Mouse (Mus musculus): ENCODE measurements around the gene Hsph1. TPM values are rescaled to one million over a fixed set of nuclear protein-coding genes. Genes with fewer than 3 reads are reported as not detected.

The Hsph1 gene
- polyA plus RNA-seq, 1 experiment from 2014 or later, result 24.5 TPM

DNA sequence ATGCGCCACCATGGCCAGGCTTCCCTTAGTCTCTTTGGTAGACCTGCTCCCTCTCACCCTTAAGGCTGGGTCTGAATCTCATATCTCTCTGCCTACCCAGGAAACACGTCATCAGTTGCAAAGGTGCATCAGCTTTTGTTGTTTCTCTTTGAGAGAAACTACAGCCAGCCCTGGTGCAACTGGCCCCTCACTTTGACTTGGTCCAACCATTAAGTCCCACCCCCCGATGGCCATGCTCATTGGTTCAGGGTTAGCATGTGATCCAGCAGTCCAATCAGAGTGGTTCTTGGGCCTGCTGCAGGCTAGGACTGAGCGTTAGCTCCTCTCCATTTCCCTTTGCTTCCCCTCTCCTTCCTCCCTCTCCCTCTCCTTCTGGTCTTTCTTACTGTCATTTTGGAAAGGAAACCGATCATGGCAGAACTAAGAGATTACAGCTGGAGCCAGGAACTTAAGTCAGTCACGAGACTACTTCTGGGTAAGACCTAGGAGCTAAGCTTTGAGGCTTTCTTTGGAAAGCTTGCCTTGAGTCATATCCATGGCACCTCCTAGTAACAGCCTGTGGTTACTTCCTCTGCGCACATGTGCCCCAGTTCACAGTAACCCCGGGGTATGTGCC is 5.2 kb upstream of the Hsph1 start:
- Histone ChIP-seq H3K27me3 (no peaks in the 10 kb centered on the region), H3K36me3 (replicated peaks) (no peaks in the 10 kb centered on the region), H3K4me2 (no peak overlapping the region; the same call in 1 of the 2 replicates), H3K9me3 (replicated peaks) (no peaks in the 10 kb centered on the region), H3K4me3 (replicated peaks) (no peak overlapping the region), H3K4me1 (replicated peaks) (peaks cover 28% of the 10 kb centered on the region), H3K27ac (replicated peaks) (no peak overlapping the region), H3K9ac (no peak overlapping the region)
- WGBS (ENCODE audit: insufficient replicate concordance), result 66% methylated on average over 8 of the region's 8 CpGs
- peak; percentile 35; the same call in 1 of the 2 replicates for ATAC-seq (ENCODE audit: insufficient read depth)

DNA sequence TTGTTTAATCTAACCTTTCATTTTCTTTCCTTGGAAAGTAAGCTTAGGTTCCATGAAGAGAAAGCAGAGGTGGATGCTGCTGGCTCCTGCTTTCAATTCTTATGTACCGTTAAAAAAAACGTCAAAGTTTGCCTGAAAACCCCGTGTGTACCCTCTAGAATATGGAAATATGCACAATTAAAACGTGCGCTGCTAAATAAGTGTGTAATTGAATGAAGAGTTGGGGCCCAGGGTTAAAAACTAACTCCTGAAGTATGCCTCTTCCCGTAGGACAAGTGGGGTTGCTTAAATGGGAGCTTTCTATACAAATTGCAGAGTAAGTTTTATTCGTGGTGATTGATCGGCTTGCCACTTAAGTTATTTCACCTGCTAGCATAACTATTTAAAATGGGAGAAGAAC is 1.1 kb upstream of the Hsph1 start:
- no peaks in the 10 kb centered on the region for H3K9me3 ChIP-seq (replicated peaks)
- H3K4me3 ChIP-seq (replicated peaks), result peak overlapping the region; percentile 77
- WGBS (ENCODE audit: insufficient replicate concordance), result 57% methylated on average over 8 of the region's 8 CpGs
- no peak overlapping the region for H3K9ac ChIP-seq
- no peak overlapping the region for H3K27ac ChIP-seq (replicated peaks)
- no peaks in the 10 kb centered on the region for H3K27me3 ChIP-seq
- H3K4me1 ChIP-seq (replicated peaks), result peaks cover 39% of the 10 kb centered on the region
- ATAC-seq (ENCODE audit: insufficient read depth), result no peak
- peaks cover 10% of the 10 kb centered on the region for H3K36me3 ChIP-seq (replicated peaks)
- H3K4me2 ChIP-seq, result peak overlapping the region; percentile 98

DNA sequence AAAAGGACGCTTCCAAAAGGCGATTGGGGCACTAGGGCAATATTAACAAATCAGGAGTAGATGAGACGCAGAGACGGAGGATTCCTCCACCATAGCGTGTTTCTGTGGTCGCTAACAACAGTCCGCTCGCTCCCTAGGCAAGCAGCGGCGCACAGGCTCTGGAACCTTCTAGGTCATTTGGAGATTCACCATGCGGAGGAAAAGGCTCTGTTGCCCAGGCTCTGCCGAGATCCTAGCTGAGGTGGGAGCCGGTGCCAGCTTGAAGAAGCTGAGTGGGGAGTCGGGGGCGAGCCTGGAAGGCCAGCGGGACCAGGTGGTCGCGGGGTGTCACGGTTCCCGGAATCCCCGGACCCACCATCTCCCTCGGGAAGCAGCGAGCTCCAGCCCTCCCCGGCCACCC is 620 bp downstream of the Hsph1 start:
- no peak for ATAC-seq (ENCODE audit: insufficient read depth)
- H3K27ac ChIP-seq (replicated peaks), result peak overlapping the region; percentile 84
- H3K36me3 ChIP-seq (replicated peaks), result peaks cover 27% of the 10 kb centered on the region
- H3K9ac ChIP-seq, result peak overlapping the region; percentile 81
- under 1% methylated on average over 24 of the region's 24 CpGs for WGBS (ENCODE audit: insufficient replicate concordance)
- no peaks in the 10 kb centered on the region for H3K27me3 ChIP-seq
- peak overlapping the region; percentile 98 for H3K4me2 ChIP-seq
- H3K9me3 ChIP-seq (replicated peaks), result no peaks in the 10 kb centered on the region
- H3K4me1 ChIP-seq (replicated peaks), result peaks cover 30% of the 10 kb centered on the region
- peak overlapping the region; percentile 77 for H3K4me3 ChIP-seq (replicated peaks)

DNA sequence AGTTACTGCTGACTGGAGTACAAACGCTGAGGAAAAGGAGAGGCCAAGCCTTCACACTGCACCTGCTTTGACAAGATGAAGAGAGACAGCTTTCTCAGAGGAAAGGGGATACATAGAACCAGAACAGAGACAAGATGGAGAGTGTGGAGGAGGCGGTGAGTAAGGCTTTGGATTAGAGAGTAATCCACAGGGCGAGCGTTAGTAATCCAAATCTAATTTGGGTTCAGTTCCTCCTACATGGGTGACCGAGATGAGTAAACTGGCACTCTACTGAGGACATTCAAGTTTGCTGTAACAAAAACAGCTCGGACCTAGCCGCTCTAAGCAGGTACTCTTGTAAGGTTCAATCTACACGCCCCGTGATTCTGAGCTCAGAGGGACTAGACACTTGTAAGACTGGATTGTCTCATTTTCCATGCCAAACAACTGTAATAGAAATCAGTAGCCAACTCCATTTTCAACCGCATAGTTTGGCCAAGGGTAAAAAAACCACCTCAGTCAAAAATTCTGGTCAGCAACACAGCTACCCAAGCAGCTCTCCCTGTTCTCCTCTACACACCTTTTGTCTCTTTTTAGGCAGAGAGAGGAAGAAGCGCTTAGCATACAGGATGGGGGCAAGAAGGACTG is 1.7 kb downstream of the Hsph1 start:
- WGBS (ENCODE audit: insufficient replicate concordance), result 57% methylated on average over 11 of the region's 11 CpGs
- no peak overlapping the region for H3K27ac ChIP-seq (replicated peaks)

DNA sequence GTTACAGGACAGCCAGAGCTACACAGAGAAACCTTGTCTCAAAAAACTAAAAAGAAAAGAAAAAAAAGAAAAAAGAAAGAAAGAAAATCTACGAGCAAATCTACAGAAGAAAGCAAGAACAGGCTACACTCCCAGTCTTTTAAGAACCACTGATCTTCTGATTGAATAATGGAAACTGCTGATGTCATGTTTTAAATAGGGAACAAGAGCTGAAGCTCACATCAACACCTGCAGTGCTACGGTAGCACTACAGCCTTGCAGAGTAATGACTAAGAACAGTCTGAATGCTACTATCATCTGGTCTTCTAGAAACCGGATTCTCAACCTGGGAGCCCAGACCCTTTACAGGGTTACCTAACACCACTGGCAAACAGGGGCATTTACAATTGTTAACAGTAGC is 10.6 kb downstream of the Hsph1 start:
- no peaks in the 10 kb centered on the region for H3K9me3 ChIP-seq (replicated peaks)
- no peak overlapping the region; the same call in 1 of the 2 replicates for H3K27ac ChIP-seq (replicated peaks)
- peaks cover 19% of the 10 kb centered on the region for H3K4me1 ChIP-seq (replicated peaks)
- H3K36me3 ChIP-seq (replicated peaks), result peaks cover 91% of the 10 kb centered on the region
- H3K9ac ChIP-seq, result no peak overlapping the region
- no peak overlapping the region for H3K4me3 ChIP-seq (replicated peaks)
- no peaks in the 10 kb centered on the region for H3K27me3 ChIP-seq
- no peak for ATAC-seq (ENCODE audit: insufficient read depth)
- WGBS (ENCODE audit: insufficient replicate concordance), result 80% methylated on average over 3 of the region's 3 CpGs
- H3K4me2 ChIP-seq, result no peak overlapping the region

More for the DNA sequence above, 1.7 kb downstream of the Hsph1 start:
- Histone ChIP-seq H3K4me2 (peak overlapping the region; percentile 98), H3K9ac (peak overlapping the region; percentile 81), H3K36me3 (replicated peaks) (peaks cover 36% of the 10 kb centered on the region), H3K4me3 (replicated peaks) (peak overlapping the region; percentile 77), H3K4me1 (replicated peaks) (peaks cover 30% of the 10 kb centered on the region), H3K9me3 (replicated peaks) (no peaks in the 10 kb centered on the region), H3K27me3 (no peaks in the 10 kb centered on the region)
- ATAC-seq (ENCODE audit: insufficient read depth), result no peak

DNA sequence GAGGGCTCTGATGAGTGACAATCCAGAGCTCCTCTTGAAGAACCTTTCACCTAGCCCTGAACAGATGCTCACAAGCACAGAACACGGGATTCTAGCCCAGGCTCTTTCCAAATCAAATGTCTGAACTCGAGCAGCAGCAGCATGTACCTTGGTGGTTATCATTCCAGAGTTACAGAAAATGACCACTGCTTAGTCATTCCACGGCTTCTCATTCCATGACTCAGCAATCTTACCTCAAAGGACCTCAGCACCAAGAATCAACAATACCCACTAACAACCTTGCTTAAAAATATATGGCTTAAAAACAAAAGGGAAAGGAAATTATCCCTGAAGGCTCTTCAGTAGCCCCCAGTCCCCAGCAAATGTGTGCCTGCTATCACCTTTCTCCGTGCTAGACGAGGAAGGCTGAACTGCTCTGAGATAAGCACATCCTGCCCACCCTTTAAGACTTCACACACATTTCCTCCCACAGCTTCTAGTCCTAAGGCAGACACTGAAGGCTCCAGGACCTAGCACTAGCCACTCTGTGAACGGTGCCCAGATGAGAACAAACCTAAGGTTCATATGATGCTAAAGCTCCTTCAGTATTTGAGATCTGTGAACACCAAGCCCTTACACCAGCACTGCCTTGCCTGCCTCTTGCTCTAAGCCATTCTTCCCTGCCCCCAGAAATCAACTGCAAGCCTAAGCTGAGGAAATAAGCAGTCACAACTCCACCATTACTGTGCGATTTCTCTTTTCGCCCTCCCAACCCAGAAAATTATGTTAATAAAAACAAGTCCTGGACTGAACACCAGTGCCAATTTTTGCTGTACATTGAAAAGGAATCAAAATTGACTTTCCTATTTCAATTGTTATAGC is 12.1 kb downstream of the Hsph1 start:
- peak overlapping the region; percentile 51 for H3K4me2 ChIP-seq
- ATAC-seq (ENCODE audit: insufficient read depth), result peak; percentile 89
- peak overlapping the region; percentile 89 for H3K27ac ChIP-seq (replicated peaks)
- no peaks in the 10 kb centered on the region for H3K27me3 ChIP-seq
- H3K4me3 ChIP-seq (replicated peaks), result no peak overlapping the region; the same call in 1 of the 2 replicates
- WGBS (ENCODE audit: insufficient replicate concordance), result 32% methylated on average over 8 of the region's 8 CpGs
- peak overlapping the region; percentile 34 for H3K9ac ChIP-seq
- no peaks in the 10 kb centered on the region for H3K9me3 ChIP-seq (replicated peaks)
- peaks cover 19% of the 10 kb centered on the region for H3K4me1 ChIP-seq (replicated peaks)
- peaks cover 92% of the 10 kb centered on the region for H3K36me3 ChIP-seq (replicated peaks)

DNA sequence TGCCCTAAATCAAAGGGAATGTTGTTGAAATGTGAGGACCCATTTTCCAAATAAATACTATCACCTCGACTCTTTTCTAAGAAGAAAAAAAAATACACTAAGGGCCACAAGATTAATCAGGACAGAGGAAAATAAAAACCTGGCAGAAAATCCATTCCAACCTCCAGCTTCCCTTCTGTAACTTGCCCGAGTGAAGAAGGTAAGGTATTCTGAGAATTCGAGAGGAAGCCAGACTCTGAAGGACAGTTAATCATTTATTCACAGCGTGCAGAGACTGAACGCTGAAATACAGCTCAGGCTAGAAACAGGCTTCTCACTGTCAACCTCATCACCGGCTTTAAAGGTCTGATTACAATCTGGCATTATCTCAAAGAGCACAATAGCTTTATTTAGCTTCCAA is 13.5 kb downstream of the Hsph1 start:
- no peaks in the 10 kb centered on the region for H3K9me3 ChIP-seq (replicated peaks)
- H3K27ac ChIP-seq (replicated peaks), result no peak overlapping the region; the same call in 1 of the 2 replicates
- H3K4me3 ChIP-seq (replicated peaks), result no peak overlapping the region
- no peak overlapping the region for H3K4me2 ChIP-seq
- peaks cover 94% of the 10 kb centered on the region for H3K36me3 ChIP-seq (replicated peaks)
- H3K27me3 ChIP-seq, result no peaks in the 10 kb centered on the region
- ATAC-seq (ENCODE audit: insufficient read depth), result no peak
- H3K9ac ChIP-seq, result no peak overlapping the region
- H3K4me1 ChIP-seq (replicated peaks), result peaks cover 19% of the 10 kb centered on the region
- 55% methylated on average over 6 of the region's 6 CpGs for WGBS (ENCODE audit: insufficient replicate concordance)

DNA sequence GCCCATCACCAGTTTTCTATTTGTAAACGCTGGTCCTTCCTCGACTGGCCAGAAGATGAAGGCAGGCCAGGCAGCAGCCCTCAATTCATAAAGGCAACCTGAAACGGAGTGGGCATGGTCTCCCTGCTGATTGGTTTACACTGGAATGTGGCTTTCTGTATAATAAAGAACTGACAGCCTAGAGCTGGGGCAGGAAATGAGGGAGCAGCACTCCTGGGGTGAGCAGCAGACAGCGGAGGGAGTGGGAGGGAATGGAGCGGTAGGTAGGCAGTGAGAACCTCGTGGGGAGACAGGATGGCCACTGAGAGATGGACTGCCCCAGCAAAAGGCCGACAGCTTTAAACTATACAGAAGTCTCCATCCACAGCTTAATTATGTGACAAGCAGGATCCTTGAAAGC is 14.0 kb downstream of the Hsph1 start:
- 79% methylated on average over 7 of the region's 7 CpGs for WGBS (ENCODE audit: insufficient replicate concordance)
- ATAC-seq (ENCODE audit: insufficient read depth), result no peak
- no peak overlapping the region for H3K4me3 ChIP-seq (replicated peaks)
- peaks cover 19% of the 10 kb centered on the region for H3K4me1 ChIP-seq (replicated peaks)
- H3K27ac ChIP-seq (replicated peaks), result no peak overlapping the region
- H3K36me3 ChIP-seq (replicated peaks), result peaks cover 94% of the 10 kb centered on the region
- no peaks in the 10 kb centered on the region for H3K9me3 ChIP-seq (replicated peaks)
- H3K27me3 ChIP-seq, result no peaks in the 10 kb centered on the region
- no peak overlapping the region for H3K4me2 ChIP-seq
- no peak overlapping the region for H3K9ac ChIP-seq

DNA sequence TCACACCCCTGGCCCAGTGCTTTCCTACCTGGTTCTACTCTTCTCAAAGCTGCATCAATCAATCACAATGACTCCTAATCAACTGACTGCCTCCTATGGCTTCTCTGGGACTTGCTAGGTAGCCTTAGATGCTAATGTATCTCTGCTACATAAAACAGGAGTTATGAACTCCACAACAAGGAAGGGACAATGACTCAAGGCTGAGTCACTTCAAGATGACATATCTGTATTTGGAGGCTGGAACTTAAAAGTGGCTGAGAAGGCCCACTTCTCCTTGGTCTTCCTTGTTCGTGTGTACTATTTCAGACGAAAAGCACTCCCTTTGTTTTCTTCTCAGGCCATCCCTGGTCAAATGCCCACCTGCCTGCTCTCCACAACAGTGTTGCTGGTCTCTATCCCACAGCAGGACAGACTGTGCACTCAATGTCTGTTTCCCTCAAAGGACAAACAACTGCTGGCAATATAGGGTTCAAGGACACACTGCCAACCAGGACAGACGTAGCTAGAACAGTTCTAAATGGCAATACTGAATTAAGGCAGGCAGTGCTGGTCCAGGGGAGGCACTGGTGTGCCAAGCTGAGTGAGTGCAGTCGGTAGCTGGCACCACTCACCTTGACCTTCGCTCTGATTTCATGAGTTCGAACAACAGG is 18.3 kb downstream of the Hsph1 start:
- H3K4me2 ChIP-seq, result no peak overlapping the region
- H3K9me3 ChIP-seq (replicated peaks), result no peaks in the 10 kb centered on the region
- 82% methylated on average over 6 of the region's 6 CpGs for WGBS (ENCODE audit: insufficient replicate concordance)
- no peak overlapping the region for H3K27ac ChIP-seq (replicated peaks)
- ATAC-seq (ENCODE audit: insufficient read depth), result no peak
- H3K36me3 ChIP-seq (replicated peaks), result peaks cover 70% of the 10 kb centered on the region
- H3K4me1 ChIP-seq (replicated peaks), result no peaks in the 10 kb centered on the region
- no peak overlapping the region for H3K9ac ChIP-seq
- no peak overlapping the region for H3K4me3 ChIP-seq (replicated peaks)
- H3K27me3 ChIP-seq, result no peaks in the 10 kb centered on the region

DNA sequence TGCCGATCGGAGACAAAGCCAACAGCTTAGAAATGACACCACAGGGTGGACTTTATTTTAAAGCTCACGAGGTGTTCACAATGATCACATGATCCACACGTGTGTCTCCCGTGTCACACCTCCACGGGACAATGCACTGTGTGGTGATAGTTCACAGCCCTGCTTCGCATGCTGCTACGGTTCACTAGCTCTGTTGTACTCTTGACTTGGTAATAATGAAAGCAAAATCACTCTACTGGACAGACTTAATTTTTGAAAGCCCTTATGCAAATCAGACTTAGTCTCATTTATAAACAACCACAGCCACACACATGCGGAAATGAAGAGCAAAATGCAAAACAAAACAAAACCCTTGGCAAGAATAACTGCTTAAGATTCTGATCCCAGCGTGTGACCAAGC is 19.4 kb downstream of the Hsph1 start:
- Histone ChIP-seq H3K27me3 (no peaks in the 10 kb centered on the region), H3K4me2 (no peak overlapping the region), H3K9ac (no peak overlapping the region), H3K4me1 (replicated peaks) (no peaks in the 10 kb centered on the region), H3K27ac (replicated peaks) (no peak overlapping the region), H3K9me3 (replicated peaks) (no peaks in the 10 kb centered on the region), H3K36me3 (replicated peaks) (peaks cover 60% of the 10 kb centered on the region), H3K4me3 (replicated peaks) (no peak overlapping the region)
- 81% methylated on average over 10 of the region's 10 CpGs for WGBS (ENCODE audit: insufficient replicate concordance)
- no peak for ATAC-seq (ENCODE audit: insufficient read depth)

DNA sequence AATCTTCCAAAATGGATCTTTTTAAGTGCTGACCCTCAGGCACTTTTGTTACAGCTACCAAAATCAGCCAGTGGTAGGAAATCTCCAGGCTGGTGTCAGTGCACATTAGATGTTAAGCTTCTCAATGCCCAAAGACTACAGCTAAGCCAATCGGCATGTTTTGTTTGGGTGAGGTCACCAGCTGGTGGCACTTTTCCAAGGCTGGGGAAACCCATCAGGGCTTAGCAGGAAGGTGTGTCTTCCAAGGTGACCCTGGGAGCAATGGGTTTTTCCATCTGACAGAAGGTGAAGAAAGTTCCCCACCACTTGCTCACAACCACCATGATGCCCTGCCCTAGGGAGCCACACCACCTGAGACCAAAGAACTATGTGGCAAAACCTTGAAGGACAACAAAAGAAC is 20.0 kb downstream of the Hsph1 start:
- Histone ChIP-seq H3K4me2 (no peak overlapping the region), H3K27ac (replicated peaks) (no peak overlapping the region), H3K36me3 (replicated peaks) (peaks cover 53% of the 10 kb centered on the region), H3K27me3 (no peaks in the 10 kb centered on the region), H3K4me1 (replicated peaks) (no peaks in the 10 kb centered on the region), H3K9me3 (replicated peaks) (no peaks in the 10 kb centered on the region), H3K9ac (no peak overlapping the region), H3K4me3 (replicated peaks) (no peak overlapping the region)
- ATAC-seq (ENCODE audit: insufficient read depth), result no peak
- 69% methylated on average over 1 of the region's 1 CpGs for WGBS (ENCODE audit: insufficient replicate concordance)
